Mouse (Mus musculus) megakaryocyte-erythroid progenitor cell, adult 5-6 weeks (primary cell): Measurements from ENCODE around the gene St8sia1. TPM values are rescaled to one million over a fixed set of nuclear protein-coding genes. Genes with fewer than 3 reads are reported as not detected.

Source experiments
- ATAC-seq: replicated peaks from 2 replicates; pipeline ENCODE4 v1.8.0; 2016; ENCODE audit warnings: mild to moderate bottlenecking, inconsistent platforms; ENCODE audit not compliant: severe bottlenecking, poor library complexity, low FRiP score, low TSS enrichment
- total RNA-seq, 2 experiments: library from RNA; stranded (forward) in 1 of 2; stranded (reverse) in 1 of 2; fragments of 200-1000, 215-1000 nt in 1 of 2; fragments of >200 nt in 1 of 2; fragmentation: Nextera tagmentation in 1 of 2; gene quantifications; 2 replicates each; pipeline ENCODE4 v1.2.3; 2014 to 2017

The St8sia1 gene
- total RNA-seq, 2 experiments from 2014 or later: 1.1 TPM; not detected in 1

DNA sequence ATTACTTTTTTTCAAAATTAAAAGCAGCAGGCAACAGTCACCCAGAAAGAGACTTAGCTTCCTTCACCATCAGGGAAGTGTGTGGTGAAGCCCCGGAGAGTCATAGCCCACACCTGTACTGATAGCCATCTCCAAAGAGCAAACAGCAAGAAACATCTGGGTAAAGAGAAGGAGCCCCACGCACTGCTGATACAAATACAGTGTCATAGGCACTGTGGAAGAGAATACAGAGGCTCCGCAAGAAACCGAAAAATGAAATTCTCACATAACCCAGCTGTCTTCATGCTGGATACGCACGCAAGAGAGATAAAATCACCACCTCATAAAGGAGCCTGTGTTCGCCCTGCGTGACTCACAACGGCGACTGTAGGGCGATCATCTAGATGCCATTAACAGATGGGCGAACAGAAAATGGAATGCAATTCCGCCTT lies 46.8 kb downstream of the St8sia1 start:
- no peak for ATAC-seq

DNA sequence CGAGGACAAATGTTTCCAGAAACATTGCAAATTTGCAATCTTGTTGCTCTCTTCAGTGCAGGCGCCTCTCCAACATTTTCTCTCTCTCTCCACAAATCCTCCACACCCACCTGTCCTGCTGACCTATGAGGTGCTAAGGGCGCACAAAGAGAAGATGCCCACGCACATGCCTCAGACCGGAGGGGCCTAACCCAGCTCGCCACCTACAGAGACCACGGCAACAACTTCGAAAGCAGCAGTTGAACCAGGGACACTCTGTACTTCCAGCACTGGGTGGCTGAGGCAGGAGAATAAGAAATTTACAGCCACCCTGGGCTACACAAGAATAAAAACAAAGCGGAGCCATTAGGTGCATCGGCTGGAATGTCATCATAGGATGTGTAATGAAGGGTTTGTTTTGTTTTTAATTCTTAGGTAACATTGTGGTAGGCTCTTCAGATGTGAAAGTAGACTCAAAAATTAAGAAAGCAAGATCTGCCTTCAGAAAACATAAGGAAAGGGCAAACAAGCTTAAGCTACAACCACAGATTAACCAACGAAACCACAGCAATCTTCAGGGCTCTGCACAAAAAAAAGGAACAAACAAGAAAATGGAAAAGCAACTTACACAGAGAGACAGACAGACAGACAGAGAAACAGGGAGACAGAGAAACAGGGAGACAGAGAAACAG lies 47.8 kb downstream of the St8sia1 start:
- ATAC-seq: no peak

GRCm38 (mm10) chr6:142915464-142915863 lies 48.8 kb downstream of the St8sia1 start:
- no peak for ATAC-seq

DNA sequence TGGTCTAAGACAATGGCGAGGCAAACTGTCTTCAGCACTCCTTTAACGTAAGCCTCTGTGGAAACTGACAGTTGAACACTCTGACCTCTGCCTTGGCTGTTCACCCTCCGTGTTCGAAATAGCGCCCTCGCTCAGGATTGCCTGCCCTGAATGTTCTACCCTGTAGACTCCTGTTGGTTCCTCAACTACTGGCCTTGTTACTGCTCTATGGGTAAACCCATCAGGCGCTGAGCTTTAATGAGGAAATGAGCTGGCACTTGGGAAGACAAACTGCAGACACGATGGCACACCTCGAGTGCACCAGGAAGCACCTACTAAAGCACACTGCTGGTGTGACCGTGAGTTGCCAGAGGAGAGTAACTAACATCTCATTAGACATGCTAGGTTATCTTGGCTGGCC lies 49.6 kb downstream of the St8sia1 start:
- ATAC-seq: no peak

DNA sequence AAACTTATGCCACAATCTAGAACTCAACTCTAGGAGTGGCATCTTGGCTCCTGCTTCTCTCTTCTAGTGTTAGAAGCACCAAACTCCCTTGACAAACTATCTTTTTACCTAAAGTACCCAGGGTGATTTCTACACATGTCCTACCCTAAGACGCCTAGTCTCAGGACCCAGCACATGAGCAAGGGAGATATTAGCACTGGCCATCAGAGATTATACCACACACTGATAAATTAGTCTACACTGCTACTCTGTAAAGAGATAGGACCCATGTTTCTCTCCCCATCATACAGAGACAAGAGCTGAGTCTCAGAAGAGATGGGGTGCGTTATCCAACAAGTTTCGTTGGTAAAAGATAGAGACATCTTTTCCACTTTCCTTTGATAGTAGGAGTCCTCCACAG lies 53.0 kb downstream of the St8sia1 start:
- ATAC-seq: peak; percentile 81

DNA sequence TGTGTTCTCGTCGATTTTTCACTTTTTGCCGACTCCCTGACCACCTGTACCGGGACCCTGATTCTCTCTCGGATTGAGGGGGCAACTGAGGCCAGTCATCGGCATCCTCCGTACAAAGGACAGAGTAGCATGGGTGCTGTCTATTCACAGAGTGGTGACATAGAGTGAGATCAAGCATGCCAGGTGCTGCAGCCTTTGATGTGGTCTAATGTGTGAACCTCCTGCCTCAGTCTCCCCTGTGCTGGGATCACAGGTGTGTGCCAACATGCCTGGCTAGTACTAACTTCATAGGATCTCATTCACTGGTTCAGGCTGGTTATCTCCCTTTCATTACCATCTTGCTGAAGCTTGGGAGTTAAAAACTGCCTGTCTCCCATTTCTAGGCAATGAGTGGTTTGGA lies 53.5 kb downstream of the St8sia1 start:
- no peak for ATAC-seq

GRCm38 (mm10) chr6:142909771-142910105 lies 54.5 kb downstream of the St8sia1 start:
- no peak for ATAC-seq

- no peak for ATAC-seq
Observed at GRCm38 (mm10) chr6:142908911-142909770, 55.1 kb downstream of the St8sia1 start.

DNA sequence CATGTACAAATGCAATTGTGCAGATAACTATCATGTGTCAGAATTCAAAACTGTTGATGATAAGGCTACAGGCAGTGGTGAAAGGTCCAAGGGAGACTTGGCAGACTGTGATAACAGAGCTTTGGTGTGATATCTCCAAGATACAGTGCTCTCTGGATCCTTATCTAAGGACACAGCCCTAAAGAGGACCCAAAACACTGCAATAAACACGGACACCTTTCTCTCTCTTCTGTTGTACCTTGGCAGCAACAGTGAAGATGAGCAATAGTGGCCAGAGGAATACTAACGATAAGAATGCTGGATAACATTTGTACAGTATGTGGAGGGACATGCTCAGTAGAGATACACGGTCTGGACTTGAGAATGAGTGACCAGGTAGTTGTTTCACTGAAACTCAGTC lies 55.8 kb downstream of the St8sia1 start:
- ATAC-seq: peak; percentile 61

DNA sequence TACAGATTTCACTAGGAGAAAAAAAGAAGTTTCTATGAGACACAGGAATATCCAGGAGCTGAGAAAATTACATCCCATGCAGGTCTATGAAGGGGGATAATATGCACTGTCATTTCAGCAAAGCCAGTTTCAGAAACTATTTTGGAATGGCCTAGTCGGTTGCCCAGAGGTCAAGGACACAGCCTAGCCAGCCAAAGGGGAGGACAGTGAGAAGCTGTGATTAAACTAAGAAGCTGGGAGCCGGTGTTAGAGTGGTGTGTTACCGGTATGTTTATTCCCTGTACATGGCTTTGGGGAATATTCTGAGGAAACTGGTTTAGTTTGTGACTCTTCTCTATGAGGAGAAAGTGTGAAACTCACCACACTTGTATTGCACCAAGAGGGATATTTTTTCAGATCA lies 68.9 kb downstream of the St8sia1 start:
- no peak for ATAC-seq

GRCm38 (mm10) chr6:142893716-142894115 lies 70.5 kb downstream of the St8sia1 start:
- no peak for ATAC-seq

- ATAC-seq: no peak; the same call in 1 of the 2 replicates
Observed at GRCm38 (mm10) chr6:142890321-142890720, 73.9 kb downstream of the St8sia1 start.

GRCm38 (mm10) chr6:142888970-142889740 lies 75.1 kb downstream of the St8sia1 start:
- ATAC-seq: no peak

- no peak for ATAC-seq
Observed at GRCm38 (mm10) chr6:142888346-142888745, 75.9 kb downstream of the St8sia1 start.

DNA sequence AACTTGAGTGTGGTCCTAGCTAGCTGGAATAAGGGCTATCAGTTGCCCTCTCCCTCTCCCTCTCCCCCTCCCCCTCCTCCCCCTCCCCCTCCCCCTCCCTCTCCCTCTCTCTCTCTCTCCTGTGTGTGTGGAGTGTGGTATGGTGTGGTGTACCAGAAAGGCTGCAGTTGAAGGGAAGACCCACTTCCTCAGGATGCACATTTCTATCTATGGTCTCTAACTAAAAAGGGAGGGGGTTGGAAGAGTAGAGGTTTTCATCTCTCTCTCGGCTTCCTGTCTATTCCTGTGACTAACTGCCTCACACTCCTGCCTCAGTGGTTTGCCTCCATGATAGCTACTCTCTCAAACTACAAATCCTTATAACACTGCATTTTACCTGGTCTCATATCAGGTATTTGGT lies 76.9 kb downstream of the St8sia1 start:
- no peak for ATAC-seq

- no peak for ATAC-seq
Observed at GRCm38 (mm10) chr6:142885364-142886154, 78.7 kb downstream of the St8sia1 start.

GRCm38 (mm10) chr6:142884128-142884527 lies 80.1 kb downstream of the St8sia1 start:
- ATAC-seq: peak; percentile 99

GRCm38 (mm10) chr6:142880849-142881470 lies 83.3 kb downstream of the St8sia1 start:
- no peak for ATAC-seq
